Mouse (Mus musculus): ENCODE measurements around the gene Thada.

Thada gene

GRCm38 (mm10) chr17:84147183-84148108 is 318.6 kb downstream of the Thada start:
- DNase-seq (ENCODE audit: low read depth, low spot score) = no peak

GRCm38 (mm10) chr17:84146458-84147182 is 319.4 kb downstream of the Thada start:
- DNase-seq (ENCODE audit: low read depth, low spot score) = no peak

- DNase-seq (ENCODE audit: low read depth, low spot score) = no peak
Observed at GRCm38 (mm10) chr17:84145826-84146287, 320.1 kb downstream of the Thada start.

- DNase-seq (ENCODE audit: low read depth, low spot score) = no peak
Observed at GRCm38 (mm10) chr17:84144762-84145599, 321.0 kb downstream of the Thada start.

- no peak for DNase-seq (ENCODE audit: low read depth, low spot score)
Observed at GRCm38 (mm10) chr17:84144130-84144529, 321.9 kb downstream of the Thada start.

- DNase-seq (ENCODE audit: low read depth, low spot score) = no peak
Observed at GRCm38 (mm10) chr17:84143219-84143844, 322.7 kb downstream of the Thada start.

GRCm38 (mm10) chr17:84141691-84142090 is 324.3 kb downstream of the Thada start:
- no peak for DNase-seq (ENCODE audit: low read depth, low spot score)

- peak; percentile 48 for DNase-seq (ENCODE audit: low read depth, low spot score)
Observed at GRCm38 (mm10) chr17:84140822-84141507, 325.0 kb downstream of the Thada start.

All from 3T3-L1 (cell line).